Mouse (Mus musculus) midbrain, embryonic 10.5 days (tissue): ENCODE data around the gene Slc16a12. TPM values are rescaled to one million over a fixed set of nuclear protein-coding genes. Genes with fewer than 3 reads are reported as not detected.

ENCODE experiments used
- DNase-seq: peaks from one replicate; pipeline ENCODE4 v3.0.0-alpha.2; 2017; ENCODE audit warnings: low spot score
- H3K27ac ChIP-seq: fragments of 300-500 bp; sonication (generic); replicated peaks from 2 replicates; pipeline ENCODE4 v1.5.1; 2016; ENCODE audit warnings: mild to moderate bottlenecking
- H3K27me3 ChIP-seq: fragments of 300-500 bp; sonication (generic); 2 replicates; pipeline ENCODE4 v1.6.1; 2016; ENCODE audit warnings: low read depth, mild to moderate bottlenecking; ENCODE audit not compliant: poor library complexity, severe bottlenecking
- H3K36me3 ChIP-seq: fragments of 300-500 bp; sonication (generic); 2 replicates; pipeline ENCODE4 v1.6.1; 2016; ENCODE audit warnings: mild to moderate bottlenecking, moderate library complexity
- H3K4me1 ChIP-seq: fragments of 300-500 bp; sonication (generic); 2 replicates; pipeline ENCODE4 v1.6.1; 2016
- H3K4me3 ChIP-seq: fragments of 300-500 bp; sonication (generic); 2 replicates; pipeline ENCODE4 v1.5.1; 2016; ENCODE audit warnings: mild to moderate bottlenecking, moderate library complexity
- H3K9me3 ChIP-seq: fragments of 300-500 bp; sonication (generic); replicated peaks from 2 replicates; pipeline ENCODE4 v1.6.1; 2016; ENCODE audit warnings: mild to moderate bottlenecking
- WGBS: fragments of 180-500 bp; shearing (Covaris S2); methylation state at CpG from one replicate; pipeline ENCODE4 v1.1.7; 2016; 5-methylcytosine and 5-hydroxymethylcytosine counted together
- polyA plus RNA-seq: library from polyadenylated mRNA; unstranded; fragments of >200 nt; fragmentation: Nextera tagmentation; extraction: Ambion mirVana; gene quantifications from 2 replicates; pipeline ENCODE4 v1.2.1, GENCODE M21; 2016

Gene Slc16a12
- polyA plus RNA-seq, result 1.5 and 2.4 TPM in 2 replicates

GRCm38 (mm10) chr19:34746688-34747504 lies at the start of gene Slc16a12:
Slc16a12 (minus strand) TSS chr19:34747289.
- Histone ChIP-seq H3K4me1 (peaks cover 23% of the 10 kb centered on the region), H3K36me3 (no peaks in the 10 kb centered on the region), H3K4me3 (peak within 1 kb of the TSS; percentile 80), H3K27ac (peak within 1 kb of the TSS; percentile 85), H3K27me3 (peaks cover 32% of the 10 kb centered on the region), H3K9me3 (no peaks in the 10 kb centered on the region)
- peak; percentile 68 for DNase-seq
- WGBS, result under 1% methylated on average over 60 of the region's 61 CpGs

- Histone ChIP-seq H3K9me3 (no peaks in the 10 kb centered on the region), H3K4me1 (peaks cover 3% of the 10 kb centered on the region; the same call in 1 of the 2 replicates), H3K27me3 (no peaks in the 10 kb centered on the region), H3K36me3 (no peaks in the 10 kb centered on the region), H3K4me3 (no peak overlapping the region), H3K27ac (no peak overlapping the region)
- 81% methylated on average over 4 of the region's 4 CpGs for WGBS
- no peak for DNase-seq
These were observed 49.3 kb upstream of the Slc16a12 start for GRCm38 (mm10) chr19:34796396-34796795.

GRCm38 (mm10) chr19:34782491-34782890 lies 35.4 kb upstream of the Slc16a12 start:
- DNase-seq, result no peak
- H3K36me3 ChIP-seq, result no peaks in the 10 kb centered on the region
- no peaks in the 10 kb centered on the region for H3K27me3 ChIP-seq
- H3K4me1 ChIP-seq, result no peaks in the 10 kb centered on the region
- H3K27ac ChIP-seq, result no peak overlapping the region
- no peaks in the 10 kb centered on the region for H3K9me3 ChIP-seq
- no peak overlapping the region for H3K4me3 ChIP-seq
- WGBS, result 95% methylated on average over 2 of the region's 2 CpGs

- H3K36me3 ChIP-seq, result no peaks in the 10 kb centered on the region
- no peaks in the 10 kb centered on the region for H3K27me3 ChIP-seq
- no peaks in the 10 kb centered on the region for H3K9me3 ChIP-seq
- H3K4me3 ChIP-seq, result no peak overlapping the region
- 90% methylated on average over 1 of the region's 1 CpGs for WGBS
- H3K27ac ChIP-seq, result no peak overlapping the region
- no peaks in the 10 kb centered on the region for H3K4me1 ChIP-seq
- no peak for DNase-seq
These were observed 31.9 kb upstream of the Slc16a12 start for GRCm38 (mm10) chr19:34778993-34779392.

- H3K4me1 ChIP-seq, result no peaks in the 10 kb centered on the region
- DNase-seq, result no peak
- H3K27me3 ChIP-seq, result no peaks in the 10 kb centered on the region
- H3K27ac ChIP-seq, result no peak overlapping the region
- H3K36me3 ChIP-seq, result no peaks in the 10 kb centered on the region
- H3K9me3 ChIP-seq, result no peaks in the 10 kb centered on the region
- H3K4me3 ChIP-seq, result no peak overlapping the region
These were observed 31.0 kb upstream of the Slc16a12 start for GRCm38 (mm10) chr19:34778098-34778497.

GRCm38 (mm10) chr19:34772775-34773174 lies 25.7 kb upstream of the Slc16a12 start:
- 29% methylated on average over 6 of the region's 6 CpGs for WGBS
- no peaks in the 10 kb centered on the region for H3K9me3 ChIP-seq
- DNase-seq, result peak; percentile 20
- H3K4me1 ChIP-seq, result no peaks in the 10 kb centered on the region
- H3K27ac ChIP-seq, result no peak overlapping the region
- H3K36me3 ChIP-seq, result no peaks in the 10 kb centered on the region
- H3K4me3 ChIP-seq, result no peak overlapping the region
- no peaks in the 10 kb centered on the region for H3K27me3 ChIP-seq

GRCm38 (mm10) chr19:34770764-34771163 lies 23.7 kb upstream of the Slc16a12 start:
- 88% methylated on average over 6 of the region's 6 CpGs for WGBS
- H3K27ac ChIP-seq, result no peak overlapping the region
- DNase-seq, result no peak
- no peak overlapping the region for H3K4me3 ChIP-seq
- H3K27me3 ChIP-seq, result no peaks in the 10 kb centered on the region
- H3K36me3 ChIP-seq, result no peaks in the 10 kb centered on the region
- no peaks in the 10 kb centered on the region for H3K9me3 ChIP-seq
- no peaks in the 10 kb centered on the region for H3K4me1 ChIP-seq

- Histone ChIP-seq H3K27ac (no peak overlapping the region), H3K4me3 (no peak overlapping the region), H3K9me3 (no peaks in the 10 kb centered on the region), H3K36me3 (no peaks in the 10 kb centered on the region), H3K4me1 (no peaks in the 10 kb centered on the region), H3K27me3 (no peaks in the 10 kb centered on the region)
- WGBS, result 95% methylated on average over 1 of the region's 1 CpGs
- DNase-seq, result no peak
These were observed 11.7 kb upstream of the Slc16a12 start for GRCm38 (mm10) chr19:34758754-34759153.

- H3K27ac ChIP-seq, result no peak overlapping the region
- H3K27me3 ChIP-seq, result no peaks in the 10 kb centered on the region
- no peaks in the 10 kb centered on the region for H3K4me1 ChIP-seq
- H3K9me3 ChIP-seq, result no peaks in the 10 kb centered on the region
- no peaks in the 10 kb centered on the region for H3K36me3 ChIP-seq
- 91% methylated on average over 7 of the region's 7 CpGs for WGBS
- no peak for DNase-seq
- no peak overlapping the region for H3K4me3 ChIP-seq
These were observed 9.6 kb upstream of the Slc16a12 start for GRCm38 (mm10) chr19:34756561-34757240.

- no peaks in the 10 kb centered on the region for H3K27me3 ChIP-seq
- no peaks in the 10 kb centered on the region for H3K9me3 ChIP-seq
- WGBS, result 91% methylated on average over 1 of the region's 1 CpGs
- no peaks in the 10 kb centered on the region for H3K36me3 ChIP-seq
- DNase-seq, result no peak
- H3K27ac ChIP-seq, result no peak overlapping the region
- no peaks in the 10 kb centered on the region for H3K4me1 ChIP-seq
- H3K4me3 ChIP-seq, result no peak overlapping the region
These were observed 8.6 kb upstream of the Slc16a12 start for GRCm38 (mm10) chr19:34755680-34756079.

GRCm38 (mm10) chr19:34753243-34753642 lies 6.2 kb upstream of the Slc16a12 start:
- Histone ChIP-seq H3K4me1 (0 out of 2 replicates have a peak, but pooled peaks cover 5% of the 10 kb centered on the region), H3K4me3 (no peak overlapping the region), H3K36me3 (no peaks in the 10 kb centered on the region), H3K27me3 (no peaks in the 10 kb centered on the region), H3K9me3 (no peaks in the 10 kb centered on the region), H3K27ac (no peak overlapping the region)
- no peak for DNase-seq
- WGBS, result 84% methylated on average over 5 of the region's 5 CpGs

GRCm38 (mm10) chr19:34752391-34753092 lies 5.5 kb upstream of the Slc16a12 start:
- no peaks in the 10 kb centered on the region for H3K9me3 ChIP-seq
- H3K36me3 ChIP-seq, result no peaks in the 10 kb centered on the region
- DNase-seq, result no peak
- H3K27me3 ChIP-seq, result peaks cover 5% of the 10 kb centered on the region
- no peak overlapping the region for H3K27ac ChIP-seq
- H3K4me1 ChIP-seq, result peaks cover 8% of the 10 kb centered on the region; the same call in 1 of the 2 replicates
- WGBS, result 82% methylated on average over 3 of the region's 3 CpGs
- H3K4me3 ChIP-seq, result no peak overlapping the region
